Mouse (Mus musculus) heart, embryonic 16.5 days (tissue): ENCODE results near the gene Apbb1. TPM values are rescaled to one million over a fixed set of nuclear protein-coding genes. Genes with fewer than 3 reads are reported as not detected.

Experiments used
- ATAC-seq: fragments of 200-750 bp; cut with Nextera tagmentation; replicated peaks from 2 replicates; pipeline ENCODE4 v1.8.0; 2017; ENCODE audit warnings: moderate number of reproducible peaks; ENCODE audit not compliant: insufficient read depth, low FRiP score; ENCODE audit errors: extremely low read depth
- H3K27ac ChIP-seq: fragments of 300-500 bp; sonication (generic); 2 replicates; pipeline ENCODE4 v1.5.1; 2014; ENCODE audit warnings: mild to moderate bottlenecking, low read length, control low read depth, moderate library complexity
- H3K27me3 ChIP-seq: fragments of 300-500 bp; sonication (generic); 2 replicates; pipeline ENCODE4 v1.6.1; 2014; ENCODE audit warnings: low read length, mixed read lengths; ENCODE audit not compliant: control insufficient read depth, insufficient read depth
- H3K36me3 ChIP-seq: fragments of 300-500 bp; sonication (generic); 2 replicates; pipeline ENCODE4 v1.6.1; 2014; ENCODE audit not compliant: control insufficient read depth, insufficient read depth
- H3K4me1 ChIP-seq: fragments of 300-500 bp; sonication (generic); 2 replicates; pipeline ENCODE4 v1.6.1; 2014; ENCODE audit warnings: low read length, mixed read lengths; ENCODE audit not compliant: control insufficient read depth, insufficient read depth
- H3K4me2 ChIP-seq: fragments of 300-500 bp; sonication (generic); 2 replicates; pipeline ENCODE4 v1.6.1; 2014; ENCODE audit warnings: low read depth, mild to moderate bottlenecking, control low read depth, low read length
- H3K4me3 ChIP-seq: fragments of 300-500 bp; sonication (generic); 2 replicates; pipeline ENCODE4 v1.5.1; 2014; ENCODE audit warnings: mild to moderate bottlenecking, control low read depth, low read length
- H3K9ac ChIP-seq: fragments of 300-500 bp; sonication (generic); 2 replicates; pipeline ENCODE4 v1.6.1; 2014; ENCODE audit warnings: low read length, control low read depth
- H3K9me3 ChIP-seq: fragments of 300-500 bp; sonication (generic); replicated peaks from 2 replicates; pipeline ENCODE4 v1.6.1; 2016; ENCODE audit warnings: low read length; ENCODE audit not compliant: control insufficient read depth
- WGBS: fragments of 180-500 bp; shearing (Covaris S2); extraction: QIAGEN DNeasy Blood & Tissue Kit; methylation state at CpG from one replicate; pipeline ENCODE4 v1.1.7; 2014; 5-methylcytosine and 5-hydroxymethylcytosine counted together
- polyA plus RNA-seq: library from polyadenylated mRNA; unstranded; fragments of >200 nt; fragmentation: Nextera tagmentation; extraction: Ambion mirVana; gene quantifications from 2 replicates; pipeline ENCODE4 v1.2.1, GENCODE M21; 2015

The Apbb1 gene
- polyA plus RNA-seq: 44.5 and 49.5 TPM in 2 replicates

DNA sequence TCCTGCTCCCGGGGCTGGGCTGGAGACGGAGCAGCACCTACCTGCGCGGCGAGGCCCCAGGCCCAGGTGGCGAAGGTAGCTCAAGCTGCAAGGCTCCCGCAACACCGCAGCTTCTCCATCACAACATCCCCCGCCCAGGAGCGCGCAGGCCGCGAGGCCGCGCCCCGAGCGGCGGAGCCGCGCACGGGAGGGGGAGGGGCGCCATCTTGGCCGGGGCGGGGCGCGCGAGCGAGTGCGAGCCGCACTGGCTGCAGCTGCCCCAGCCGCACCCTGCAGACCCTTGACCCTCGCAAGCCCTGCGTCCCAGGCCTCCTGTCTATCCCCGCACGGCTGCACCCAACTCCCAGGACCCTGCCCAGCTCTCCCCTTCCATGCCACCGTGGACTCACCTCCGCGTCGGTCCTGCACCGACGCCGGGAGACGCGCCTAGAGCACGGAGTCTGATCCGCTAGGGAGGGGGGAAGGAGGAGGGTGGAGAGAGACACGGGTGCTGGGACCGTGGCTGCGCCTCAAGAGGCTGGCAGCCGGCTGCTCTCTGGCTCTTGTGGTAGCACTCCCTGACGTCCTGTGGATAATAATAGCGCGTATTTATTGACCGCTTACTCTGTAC lies at the start of gene Apbb1:
Apbb1 (minus strand) TSS at position 560 of the 610 bp plus-strand sequence.
- H3K9ac ChIP-seq: peak within 1 kb of the TSS; percentile 83
- WGBS: under 1% methylated on average over 47 of the region's 54 CpGs
- peak; percentile 95 for ATAC-seq
- peak within 1 kb of the TSS; percentile 69 for H3K4me2 ChIP-seq
- H3K27me3 ChIP-seq: no peaks in the 10 kb centered on the region
- H3K36me3 ChIP-seq: no peaks in the 10 kb centered on the region
- peak within 1 kb of the TSS; percentile 85 for H3K4me3 ChIP-seq
- H3K27ac ChIP-seq: peak within 1 kb of the TSS; percentile 86
- no peaks in the 10 kb centered on the region for H3K9me3 ChIP-seq
- peaks cover 7% of the 10 kb centered on the region for H3K4me1 ChIP-seq

DNA sequence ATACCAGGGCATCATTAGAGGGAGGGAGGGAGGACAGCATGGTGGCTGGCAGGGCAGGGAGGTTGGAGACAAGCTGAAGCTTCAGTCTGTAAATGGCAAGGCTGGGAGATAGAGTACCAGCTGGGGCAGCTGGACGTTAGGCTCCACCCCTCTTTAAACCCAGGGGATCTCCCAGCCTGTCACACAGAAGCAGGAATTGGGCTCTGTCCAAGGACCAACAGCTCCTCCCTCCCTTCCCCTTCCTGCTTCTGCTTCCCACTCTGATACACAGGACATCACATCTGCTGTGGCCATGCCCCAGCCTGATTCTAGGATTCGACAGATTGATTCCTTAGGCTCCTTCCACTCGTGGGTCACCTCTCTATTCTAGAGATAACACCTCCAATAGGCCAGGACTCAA lies 47.2 kb upstream of the Apbb1 start:
- H3K9me3 ChIP-seq: no peaks in the 10 kb centered on the region
- no peak overlapping the region for H3K9ac ChIP-seq
- H3K4me2 ChIP-seq: no peak overlapping the region
- no peaks in the 10 kb centered on the region for H3K27me3 ChIP-seq
- peak overlapping the region; percentile 60 for H3K27ac ChIP-seq
- H3K36me3 ChIP-seq: peaks cover 8% of the 10 kb centered on the region
- ATAC-seq: peak; percentile 61
- WGBS: 11% methylated on average over 3 of the region's 3 CpGs
- H3K4me1 ChIP-seq: peaks cover 27% of the 10 kb centered on the region
- H3K4me3 ChIP-seq: no peak overlapping the region

GRCm38 (mm10) chr7:105625397-105625796 lies 43.9 kb upstream of the Apbb1 start:
- Histone ChIP-seq H3K9me3 (no peaks in the 10 kb centered on the region), H3K4me1 (peaks cover 19% of the 10 kb centered on the region), H3K27me3 (no peaks in the 10 kb centered on the region), H3K36me3 (peaks cover 14% of the 10 kb centered on the region), H3K27ac (no peak overlapping the region), H3K4me2 (no peak overlapping the region), H3K9ac (no peak overlapping the region), H3K4me3 (no peak overlapping the region)
- ATAC-seq: no peak
- 58% methylated on average over 6 of the region's 6 CpGs for WGBS

- peaks cover 5% of the 10 kb centered on the region for H3K4me1 ChIP-seq
- H3K36me3 ChIP-seq: peaks cover 32% of the 10 kb centered on the region
- no peak overlapping the region for H3K27ac ChIP-seq
- ATAC-seq: no peak
- no peak overlapping the region for H3K9ac ChIP-seq
- H3K27me3 ChIP-seq: no peaks in the 10 kb centered on the region
- H3K4me2 ChIP-seq: no peak overlapping the region
- H3K4me3 ChIP-seq: no peak overlapping the region
- 66% methylated on average over 8 of the region's 8 CpGs for WGBS
- H3K9me3 ChIP-seq: no peaks in the 10 kb centered on the region
Observed at GRCm38 (mm10) chr7:105621646-105622292, 40.3 kb upstream of the Apbb1 start.

DNA sequence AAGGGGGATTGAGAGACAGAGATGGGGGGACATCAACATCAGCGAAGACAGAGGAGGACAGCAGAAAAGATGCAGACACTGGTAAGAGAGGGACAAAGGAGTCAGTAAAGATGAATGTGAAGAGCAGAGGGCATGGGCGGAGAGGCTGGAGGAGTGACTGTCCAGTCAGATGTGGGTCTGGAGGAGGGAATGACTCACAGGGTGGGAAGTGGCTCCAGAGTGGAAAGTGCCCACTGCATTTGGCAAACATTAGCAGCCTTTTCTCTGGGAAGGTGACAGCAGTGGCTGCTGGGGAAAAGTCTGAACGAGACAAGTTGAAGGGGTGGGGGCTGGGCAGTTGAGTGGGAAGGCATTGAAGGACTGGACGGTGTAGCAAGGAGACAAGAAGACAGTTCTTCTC lies 39.6 kb upstream of the Apbb1 start:
- H3K9ac ChIP-seq: no peak overlapping the region
- no peaks in the 10 kb centered on the region for H3K9me3 ChIP-seq
- no peak overlapping the region for H3K4me3 ChIP-seq
- H3K4me2 ChIP-seq: no peak overlapping the region
- peaks cover 35% of the 10 kb centered on the region for H3K36me3 ChIP-seq
- no peak for ATAC-seq
- WGBS: 67% methylated on average over 4 of the region's 4 CpGs
- no peak overlapping the region for H3K27ac ChIP-seq
- H3K27me3 ChIP-seq: no peaks in the 10 kb centered on the region
- H3K4me1 ChIP-seq: peaks cover 9% of the 10 kb centered on the region

DNA sequence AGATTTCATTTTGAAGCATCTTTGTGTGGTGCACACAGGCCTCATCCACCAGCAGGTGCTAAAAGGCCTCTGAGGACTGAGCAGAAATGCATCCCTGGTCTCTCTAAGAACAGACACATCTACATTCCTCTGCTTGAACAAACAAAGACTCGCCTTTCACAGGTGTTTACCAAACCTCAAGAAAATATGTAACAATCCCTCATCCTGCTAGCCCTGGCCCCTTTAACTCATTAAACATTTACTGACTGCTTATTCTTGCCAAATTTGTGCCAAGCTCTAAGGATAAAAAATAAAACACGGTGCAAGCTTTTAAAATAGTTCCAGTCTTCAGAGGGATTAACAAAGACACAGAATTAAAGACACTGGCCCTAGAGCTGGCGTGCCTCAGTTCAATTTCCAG lies 38.2 kb upstream of the Apbb1 start:
- 80% methylated on average over 3 of the region's 3 CpGs for WGBS
- H3K27ac ChIP-seq: no peak overlapping the region
- ATAC-seq: no peak

DNA sequence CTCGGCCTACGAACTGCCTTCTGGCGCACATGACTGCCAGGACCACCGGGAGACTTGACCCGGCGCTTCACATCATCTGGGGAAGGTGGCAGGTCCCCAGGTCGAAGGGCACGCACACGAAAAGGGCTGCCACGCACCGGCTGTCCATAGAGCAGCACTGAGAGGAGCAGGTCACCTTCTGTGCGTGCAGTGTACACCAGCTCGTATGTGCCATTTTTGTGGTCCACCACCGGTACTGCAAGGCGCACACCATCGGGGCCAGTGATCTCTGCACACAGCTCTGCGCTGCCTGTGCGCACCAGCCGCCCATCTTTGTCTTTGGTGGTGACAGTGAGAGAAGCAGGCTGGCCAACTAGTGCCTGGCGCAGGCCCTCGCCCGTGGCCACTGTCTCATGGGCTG lies 36.4 kb upstream of the Apbb1 start:
- no peak overlapping the region for H3K9ac ChIP-seq
- no peak for ATAC-seq
- no peaks in the 10 kb centered on the region for H3K9me3 ChIP-seq
- peaks cover 14% of the 10 kb centered on the region for H3K4me1 ChIP-seq
- no peaks in the 10 kb centered on the region for H3K27me3 ChIP-seq
- H3K4me2 ChIP-seq: no peak overlapping the region
- no peak overlapping the region for H3K4me3 ChIP-seq
- whole genome bisulfite sequencing: 95% methylated on average over 22 of the region's 22 CpGs
- peaks cover 45% of the 10 kb centered on the region for H3K36me3 ChIP-seq
- H3K27ac ChIP-seq: no peak overlapping the region

More for the DNA sequence above, 38.2 kb upstream of the Apbb1 start:
- H3K4me1 ChIP-seq: peaks cover 14% of the 10 kb centered on the region
- H3K4me2 ChIP-seq: no peak overlapping the region
- no peaks in the 10 kb centered on the region for H3K27me3 ChIP-seq
- H3K9me3 ChIP-seq: no peaks in the 10 kb centered on the region
- H3K36me3 ChIP-seq: peaks cover 37% of the 10 kb centered on the region
- no peak overlapping the region for H3K9ac ChIP-seq
- no peak overlapping the region for H3K4me3 ChIP-seq

GRCm38 (mm10) chr7:105616561-105616960 lies 35.1 kb upstream of the Apbb1 start:
- ATAC-seq: no peak; the same call in 1 of the 2 replicates
- WGBS: 52% methylated on average over 6 of the region's 6 CpGs

GRCm38 (mm10) chr7:105615720-105616119 lies 34.3 kb upstream of the Apbb1 start:
- H3K9me3 ChIP-seq: no peaks in the 10 kb centered on the region
- no peak for ATAC-seq
- H3K27ac ChIP-seq: no peak overlapping the region
- peaks cover 14% of the 10 kb centered on the region for H3K4me1 ChIP-seq
- H3K27me3 ChIP-seq: no peaks in the 10 kb centered on the region
- H3K36me3 ChIP-seq: peaks cover 52% of the 10 kb centered on the region
- WGBS: 31% methylated on average over 1 of the region's 1 CpGs
- H3K4me3 ChIP-seq: no peak overlapping the region
- no peak overlapping the region for H3K4me2 ChIP-seq
- no peak overlapping the region for H3K9ac ChIP-seq

More at GRCm38 (mm10) chr7:105616561-105616960, 35.1 kb upstream of the Apbb1 start:
- peaks cover 46% of the 10 kb centered on the region for H3K36me3 ChIP-seq
- no peak overlapping the region for H3K9ac ChIP-seq
- H3K4me3 ChIP-seq: no peak overlapping the region
- peaks cover 14% of the 10 kb centered on the region for H3K4me1 ChIP-seq
- H3K9me3 ChIP-seq: no peaks in the 10 kb centered on the region
- no peak overlapping the region; the same call in 1 of the 2 replicates for H3K27ac ChIP-seq
- H3K4me2 ChIP-seq: no peak overlapping the region
- H3K27me3 ChIP-seq: no peaks in the 10 kb centered on the region
